Mouse (Mus musculus) embryonic fibroblast, embryonic 13.5 days (primary cell): ENCODE results near the gene Neurl1a.

Experiments
- CTCF ChIP-seq: IDR thresholded peaks from 2 replicates; pipeline ENCODE4 v1.5.1; 2011; ENCODE audit warnings: mild to moderate bottlenecking, control low read depth, low read length, moderate library complexity, borderline replicate concordance; ENCODE audit not compliant: insufficient read depth
- POLR2A ChIP-seq: IDR thresholded peaks from 2 replicates; pipeline ENCODE4 v1.6.1; 2011; ENCODE audit warnings: low read depth, mild to moderate bottlenecking, control low read depth, low read length, moderate library complexity

- TF ChIP-seq CTCF (no peak), POLR2A (no peak)
Observed at GRCm38 (mm10) chr19:47184736-47185135, 6.1 kb downstream of the Neurl1a start.
